ENCODE assay signal across 24 mouse cellular contexts in genomic region chr4:10670846-10671428, GRCm38 (mm10).
DNase-seq lines count a peak whose midpoint lies in the region; ATAC-seq and TF ChIP-seq lines count a peak whose summit lies in the region.
"Had no signal": no experiment of that assay in that cellular context is flagged by ENCODE, and none has a peak within 500 bp of the region (broad histone marks: within the 10 kb centered on the region; RNA-seq: fewer than 3 reads in every experiment).

No protein-coding gene starts in this region.

- ATAC-seq in midbrain, postnatal 0 days (ENCODE audit: low FRiP score) = no peak
- ATAC-seq in midbrain, embryonic 11.5 days (ENCODE audit: low FRiP score) = no peak
- ATAC-seq: inflammation-experienced regulatory T-cells, adult 6 months; lung, postnatal 0 days; Patski had no signal

- intact Hi-C loops in heart, postnatal 10 days (cut with DNase I) = no loop called here

- no peak overlapping the region for H3K4me2 ChIP-seq in midbrain, postnatal 0 days (ENCODE audit: low read depth, low read length, poor library complexity, severe bottlenecking)
- H3K4me2 ChIP-seq in midbrain, embryonic 11.5 days = no peak overlapping the region
- H3K4me2 ChIP-seq: embryonic facial prominence, embryonic 15.5 days; heart, embryonic 12.5 days; hindbrain, embryonic 13.5 days; midbrain, embryonic 12.5 days had no signal

- H3K27me3 ChIP-seq in midbrain, postnatal 0 days (ENCODE audit: insufficient read depth, low read length) = no peaks in the 10 kb centered on the region
- no peaks in the 10 kb centered on the region for H3K27me3 ChIP-seq in midbrain, embryonic 11.5 days (ENCODE audit: control insufficient read depth, insufficient read depth, low read length)
- H3K27me3 ChIP-seq: CH12.LX; embryonic facial prominence, embryonic 15.5 days; heart, embryonic 12.5 days; hindbrain, embryonic 13.5 days; midbrain, embryonic 12.5 days; Patski had no signal

- no peak overlapping the region for H3K9ac ChIP-seq in midbrain, postnatal 0 days (replicated peaks; ENCODE audit: low read length, poor library complexity, severe bottlenecking)
- H3K9ac ChIP-seq in midbrain, embryonic 11.5 days (ENCODE audit: low read length) = no peak overlapping the region
- H3K9ac ChIP-seq: embryonic facial prominence, embryonic 15.5 days; heart, embryonic 12.5 days; hindbrain, embryonic 13.5 days; midbrain, embryonic 12.5 days had no signal

- peak; percentile 41 to 66 for DNase-seq in cerebellum, postnatal 25 days
- DNase-seq in cerebellum, adult 18-20 months = no peak
- peak; percentile 2 to 14 for DNase-seq in heart, postnatal 10 days
- no peak for DNase-seq in heart, adult 8-10 months (ENCODE audit: low spot score)
- DNase-seq in midbrain, postnatal 0 days (ENCODE audit: low spot score) = peak; percentile 52
- DNase-seq in midbrain, embryonic 11.5 days (ENCODE audit: low spot score, missing footprints) = no peak
- DNase-seq in embryo, embryonic 10 days (ENCODE audit: low spot score) = no peak
- DNase-seq: adrenal gland, postnatal 36 days; B cell, adult 2 months; embryo, embryonic 11 days; gastrocnemius, postnatal 10 days; kidney, adult 18-20 months; layer of hippocampus, adult 9-11 months; thymus, adult 18-20 months; thymus, postnatal 36 days had no signal

- no peaks in the 10 kb centered on the region for H3K36me3 ChIP-seq in midbrain, postnatal 0 days (ENCODE audit: insufficient read depth, low read length)
- H3K36me3 ChIP-seq in midbrain, embryonic 11.5 days (ENCODE audit: control insufficient read depth, insufficient read depth, low read length) = no peaks in the 10 kb centered on the region
- H3K36me3 ChIP-seq: embryonic facial prominence, embryonic 15.5 days; G1E; heart, embryonic 12.5 days; hindbrain, embryonic 13.5 days; midbrain, embryonic 12.5 days had no signal

- no peaks in the 10 kb centered on the region for H3K9me3 ChIP-seq in midbrain, postnatal 0 days (ENCODE audit: low read length)
- no peaks in the 10 kb centered on the region for H3K9me3 ChIP-seq in midbrain, embryonic 11.5 days (ENCODE audit: control insufficient read depth, low read length)
- H3K9me3 ChIP-seq: embryonic facial prominence, embryonic 15.5 days; G1E; heart, embryonic 12.5 days; hindbrain, embryonic 13.5 days; midbrain, embryonic 12.5 days had no signal

- H3K27ac ChIP-seq in midbrain, postnatal 0 days (ENCODE audit: low read depth, low read length) = no peak overlapping the region
- H3K27ac ChIP-seq in midbrain, embryonic 11.5 days (ENCODE audit: low read depth, low read length) = no peak overlapping the region
- H3K27ac ChIP-seq: embryonic facial prominence, embryonic 15.5 days; hindbrain, embryonic 13.5 days; midbrain, embryonic 12.5 days had no signal

- H3K4me3 ChIP-seq in midbrain, postnatal 0 days (ENCODE audit: low read depth, low read length) = no peak overlapping the region
- no peak overlapping the region for H3K4me3 ChIP-seq in midbrain, embryonic 11.5 days (ENCODE audit: low read depth, low read length)
- H3K4me3 ChIP-seq: embryonic facial prominence, embryonic 15.5 days; heart, embryonic 12.5 days; hindbrain, embryonic 13.5 days; midbrain, embryonic 12.5 days had no signal

- H3K4me1 ChIP-seq in midbrain, postnatal 0 days (ENCODE audit: insufficient read depth, low read length) = no peaks in the 10 kb centered on the region
- H3K4me1 ChIP-seq in midbrain, embryonic 11.5 days (ENCODE audit: control insufficient read depth, insufficient read depth, low read length) = no peaks in the 10 kb centered on the region
- H3K4me1 ChIP-seq: embryonic facial prominence, embryonic 15.5 days; heart, embryonic 12.5 days; hindbrain, embryonic 13.5 days; midbrain, embryonic 12.5 days had no signal

- WGBS in midbrain, postnatal 0 days = 66% methylated on average over 6 of the region's 6 CpGs
- WGBS in midbrain, embryonic 11.5 days = 78% methylated on average over 6 of the region's 6 CpGs

- TF ChIP-seq CTCF in midbrain, postnatal 0 days (IDR thresholded peaks at IDR 0.05) = no peak

Comparison
In these comparisons a context has a peak if more than half of its experiments do, and no peak if none do; other contexts are left out.
1. DNase-seq: peak in cerebellum, postnatal 25 days (2 of 2), heart, postnatal 10 days (2 of 2) and midbrain, postnatal 0 days (single experiment); none in cerebellum, adult 18-20 months (0 of 2), heart, adult 8-10 months (single experiment), midbrain, embryonic 11.5 days (single experiment) and embryo, embryonic 10 days (single experiment).